Mouse (Mus musculus) intestine, embryonic 14.5 days (tissue): ENCODE measurements around the gene Esyt3. TPM values are rescaled to one million over a fixed set of nuclear protein-coding genes. Genes with fewer than 3 reads are reported as not detected.

ENCODE experiments used
- ATAC-seq: fragments of 200-750 bp; cut with Nextera tagmentation; replicated peaks from 2 replicates; pipeline ENCODE4 v1.8.0; 2017; ENCODE audit warnings: low read depth, moderate number of reproducible peaks, moderate TSS enrichment, moderate library complexity; ENCODE audit not compliant: low FRiP score, low TSS enrichment
- DNase-seq: peaks from one replicate; pipeline ENCODE4 v3.0.0-alpha.2; 2018; ENCODE audit warnings: low spot score
- H3K27ac ChIP-seq: fragments of 300-500 bp; sonication (generic); 2 replicates; pipeline ENCODE4 v1.5.1; 2014; ENCODE audit warnings: low read depth, mild to moderate bottlenecking, control low read depth
- H3K27me3 ChIP-seq: fragments of 300-500 bp; sonication (generic); replicated peaks from 2 replicates; pipeline ENCODE4 v1.6.1; 2014; ENCODE audit warnings: low read length, control low read depth; ENCODE audit not compliant: control insufficient read depth, insufficient read depth
- H3K36me3 ChIP-seq: fragments of 300-500 bp; sonication (generic); 2 replicates; pipeline ENCODE4 v1.6.1; 2014; ENCODE audit warnings: low read length, control low read depth; ENCODE audit not compliant: control insufficient read depth, insufficient read depth
- H3K4me1 ChIP-seq: fragments of 300-500 bp; sonication (generic); replicated peaks from 2 replicates; pipeline ENCODE4 v1.6.1; 2014; ENCODE audit warnings: low read length, control low read depth, mixed read lengths; ENCODE audit not compliant: control insufficient read depth, insufficient read depth
- H3K4me2 ChIP-seq: fragments of 300-500 bp; sonication (generic); 2 replicates; pipeline ENCODE4 v1.6.1; 2014; ENCODE audit warnings: low read length
- H3K4me3 ChIP-seq: fragments of 300-500 bp; sonication (generic); 2 replicates; pipeline ENCODE4 v1.5.1; 2014; ENCODE audit warnings: low read depth, low read length, control low read depth, mixed read lengths
- H3K9ac ChIP-seq: fragments of 300-500 bp; sonication (generic); 2 replicates; pipeline ENCODE4 v1.6.1; 2014; ENCODE audit warnings: mild to moderate bottlenecking, low read length
- H3K9me3 ChIP-seq: fragments of 300-500 bp; sonication (generic); 2 replicates; pipeline ENCODE4 v1.6.1; 2016; ENCODE audit warnings: low read length, control low read depth; ENCODE audit not compliant: control insufficient read depth
- WGBS: fragments of 180-500 bp; shearing (Covaris S2); extraction: QIAGEN DNeasy Blood & Tissue Kit; methylation state at CpG from one replicate; pipeline ENCODE4 v1.1.7; 2014; 5-methylcytosine and 5-hydroxymethylcytosine counted together
- polyA plus RNA-seq: library from polyadenylated mRNA; unstranded; fragments of >200 nt; fragmentation: Nextera tagmentation; extraction: Ambion mirVana; gene quantifications from 2 replicates; pipeline ENCODE4 v1.2.1, GENCODE M21; 2014

Gene Esyt3
- polyA plus RNA-seq, 1 experiment from 2014 or later: 0.24 TPM

DNA sequence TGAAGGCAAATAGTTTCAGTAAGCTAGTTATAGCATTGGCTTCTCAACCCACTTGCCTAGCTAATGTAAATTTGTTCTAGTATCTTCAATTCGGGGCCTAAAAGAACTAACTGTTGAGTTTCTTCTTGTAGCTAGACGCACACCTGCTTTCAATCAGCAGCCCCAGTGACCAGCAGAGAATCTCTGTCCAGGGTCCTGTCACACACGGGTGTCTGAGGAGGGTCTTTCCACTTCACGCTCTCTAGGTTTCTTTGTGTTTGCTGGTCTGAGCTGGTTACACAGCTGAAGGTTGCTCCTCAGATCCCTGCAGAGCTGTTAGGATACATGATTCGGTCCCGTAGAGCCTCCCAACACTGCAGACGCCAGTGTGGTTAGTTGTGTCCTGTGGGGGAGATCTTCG, 4.7 kb upstream of the Esyt3 start:
- no peak overlapping the region for H3K9ac ChIP-seq
- no peak for DNase-seq
- no peak overlapping the region for H3K27ac ChIP-seq
- WGBS: 55% methylated on average over 8 of the region's 8 CpGs
- H3K36me3 ChIP-seq: no peaks in the 10 kb centered on the region
- H3K27me3 ChIP-seq: peaks cover 14% of the 10 kb centered on the region
- no peak for ATAC-seq
- no peak overlapping the region for H3K4me2 ChIP-seq
- H3K9me3 ChIP-seq: no peaks in the 10 kb centered on the region
- H3K4me3 ChIP-seq: no peak overlapping the region
- H3K4me1 ChIP-seq: peaks cover 1% of the 10 kb centered on the region; the same call in 1 of the 2 replicates

DNA sequence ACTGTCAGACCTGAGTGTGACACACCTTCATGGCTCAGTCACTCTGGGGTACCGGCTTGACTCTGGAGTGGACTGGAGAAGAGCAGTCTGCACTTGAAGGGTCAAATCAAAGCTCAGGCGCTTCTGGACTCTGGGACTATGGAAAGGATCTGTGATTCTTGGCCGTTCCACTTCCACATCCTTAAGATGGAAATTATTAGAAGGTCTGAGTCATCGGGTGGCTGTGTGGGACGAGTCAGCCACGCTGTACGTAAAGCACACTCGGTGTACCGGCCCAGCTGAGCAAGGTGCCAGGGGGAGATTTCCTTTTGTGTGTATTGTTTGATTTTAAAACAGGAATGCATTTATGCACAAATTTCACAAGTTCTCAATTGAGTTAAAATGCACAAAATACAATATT, 3.6 kb upstream of the Esyt3 start:
- no peak overlapping the region for H3K4me2 ChIP-seq
- H3K9me3 ChIP-seq: no peaks in the 10 kb centered on the region
- H3K36me3 ChIP-seq: no peaks in the 10 kb centered on the region
- DNase-seq (no peak), ATAC-seq (no peak)
- peaks cover 25% of the 10 kb centered on the region for H3K27me3 ChIP-seq
- WGBS: 87% methylated on average over 9 of the region's 9 CpGs
- peaks cover 9% of the 10 kb centered on the region for H3K4me1 ChIP-seq
- H3K4me3 ChIP-seq: no peak overlapping the region
- H3K27ac ChIP-seq: no peak overlapping the region
- H3K9ac ChIP-seq: no peak overlapping the region

DNA sequence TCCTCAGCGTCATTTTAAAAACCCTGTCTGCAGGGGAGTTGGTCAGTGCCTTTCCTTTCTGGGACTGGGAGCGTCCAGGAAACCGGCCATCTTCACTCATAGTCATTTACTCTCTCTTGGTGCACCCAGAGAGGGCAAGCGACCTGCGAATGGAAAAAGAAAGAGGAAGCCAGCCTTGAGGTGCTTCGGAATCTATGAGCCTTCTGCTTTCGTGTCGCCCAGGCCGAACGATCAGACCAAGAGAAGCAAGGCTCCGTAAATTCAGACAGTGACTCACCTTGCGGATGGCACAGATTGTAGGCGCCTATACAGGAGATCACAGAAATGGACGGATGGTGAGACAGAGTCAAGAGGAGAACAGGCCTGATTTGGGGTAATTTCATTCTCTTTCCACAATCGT, 655 bp upstream of the Esyt3 start:
- no peak for ATAC-seq
- Histone ChIP-seq H3K4me3 (no peak overlapping the region), H3K9me3 (no peaks in the 10 kb centered on the region), H3K27me3 (peaks cover 37% of the 10 kb centered on the region), H3K36me3 (no peaks in the 10 kb centered on the region), H3K4me1 (peaks cover 9% of the 10 kb centered on the region), H3K9ac (no peak overlapping the region), H3K27ac (no peak overlapping the region), H3K4me2 (no peak overlapping the region)
- no peak for DNase-seq
- WGBS: 89% methylated on average over 15 of the region's 15 CpGs

DNA sequence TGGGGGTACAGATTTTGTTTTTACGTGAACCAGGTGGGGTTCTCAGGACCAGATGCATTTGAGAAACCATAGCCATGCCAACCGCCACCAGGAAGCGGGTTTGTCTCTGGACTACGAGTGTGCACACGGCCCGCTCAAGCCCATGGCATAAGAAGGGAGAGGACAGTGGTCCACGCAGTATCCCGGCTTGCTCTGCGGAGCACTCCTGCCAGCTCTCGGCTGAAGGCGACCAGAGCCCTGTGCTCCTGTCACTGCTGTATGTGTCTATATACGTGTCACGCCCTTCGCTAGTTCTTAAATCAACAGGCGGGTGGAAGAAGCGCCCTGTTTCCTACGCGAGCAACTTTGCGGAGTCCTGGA, 816 bp downstream of the Esyt3 start:
- Histone ChIP-seq H3K9ac (0 out of 2 replicates have a peak overlapping the region, but pooled peaks have one; percentile 27), H3K4me2 (peak overlapping the region; percentile 84), H3K9me3 (no peaks in the 10 kb centered on the region), H3K4me1 (peaks cover 9% of the 10 kb centered on the region), H3K27me3 (peaks cover 37% of the 10 kb centered on the region), H3K36me3 (no peaks in the 10 kb centered on the region), H3K27ac (no peak overlapping the region), H3K4me3 (peak overlapping the region; percentile 40)
- DNase-seq (peak; percentile 70), ATAC-seq (peak; percentile 18; the same call in 1 of the 2 replicates)
- WGBS: 5% methylated on average over 19 of the region's 19 CpGs

GRCm38 (mm10) chr9:99355971-99356370, 2.4 kb downstream of the Esyt3 start:
- Histone ChIP-seq H3K27ac (no peak overlapping the region), H3K4me2 (no peak overlapping the region), H3K4me3 (no peak overlapping the region), H3K9ac (no peak overlapping the region), H3K9me3 (no peaks in the 10 kb centered on the region), H3K27me3 (peaks cover 37% of the 10 kb centered on the region), H3K4me1 (peaks cover 9% of the 10 kb centered on the region), H3K36me3 (no peaks in the 10 kb centered on the region)
- WGBS: 39% methylated on average over 5 of the region's 5 CpGs
- no peak for DNase-seq
- no peak for ATAC-seq

- ATAC-seq (no peak), DNase-seq (no peak)
- H3K27ac ChIP-seq: no peak overlapping the region
- H3K4me3 ChIP-seq: no peak overlapping the region
- no peaks in the 10 kb centered on the region for H3K9me3 ChIP-seq
- no peaks in the 10 kb centered on the region for H3K36me3 ChIP-seq
- H3K27me3 ChIP-seq: peaks cover 37% of the 10 kb centered on the region
- no peak overlapping the region for H3K9ac ChIP-seq
- H3K4me2 ChIP-seq: no peak overlapping the region
- 67% methylated on average over 5 of the region's 5 CpGs for WGBS
- H3K4me1 ChIP-seq: peaks cover 9% of the 10 kb centered on the region
Measured at GRCm38 (mm10) chr9:99354796-99355195, 3.6 kb downstream of the Esyt3 start.

- no peak for ATAC-seq
- no peak overlapping the region for H3K9ac ChIP-seq
- no peak for DNase-seq
- H3K9me3 ChIP-seq: no peaks in the 10 kb centered on the region
- no peak overlapping the region for H3K4me2 ChIP-seq
- 64% methylated on average over 6 of the region's 6 CpGs for WGBS
- no peak overlapping the region for H3K4me3 ChIP-seq
- peaks cover 9% of the 10 kb centered on the region for H3K4me1 ChIP-seq
- H3K27ac ChIP-seq: no peak overlapping the region
- H3K27me3 ChIP-seq: peaks cover 26% of the 10 kb centered on the region
- H3K36me3 ChIP-seq: no peaks in the 10 kb centered on the region
Measured at GRCm38 (mm10) chr9:99353390-99353789, 5.0 kb downstream of the Esyt3 start.

- H3K36me3 ChIP-seq: no peaks in the 10 kb centered on the region
Measured at GRCm38 (mm10) chr9:99352964-99353363, 5.4 kb downstream of the Esyt3 start.

DNA sequence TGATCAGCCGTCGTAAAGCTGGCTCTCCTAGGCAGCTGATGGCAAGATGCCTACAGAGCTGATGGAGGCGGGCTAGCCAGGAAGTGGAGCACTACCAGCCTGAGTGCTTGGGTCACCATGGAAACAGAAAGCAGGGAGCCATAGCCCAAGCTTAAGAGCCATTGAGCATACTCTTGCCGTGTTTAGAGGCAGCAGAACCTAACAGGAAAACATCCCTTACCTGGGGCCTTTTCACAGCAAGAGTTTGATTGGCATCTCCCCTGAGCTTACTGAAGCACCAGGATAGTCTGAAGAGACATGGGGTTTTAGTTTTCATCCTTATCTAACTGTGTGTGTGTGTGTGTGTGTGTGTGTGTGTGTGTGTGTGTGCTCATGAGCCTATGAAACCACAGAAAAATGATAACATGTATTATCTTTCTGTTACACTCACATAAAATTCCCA, 13.0 kb downstream of the Esyt3 start:
- Histone ChIP-seq H3K9ac (no peak overlapping the region), H3K4me2 (no peak overlapping the region), H3K36me3 (no peaks in the 10 kb centered on the region), H3K4me1 (no peaks in the 10 kb centered on the region), H3K27ac (no peak overlapping the region), H3K4me3 (no peak overlapping the region), H3K9me3 (no peaks in the 10 kb centered on the region), H3K27me3 (no peaks in the 10 kb centered on the region)
- DNase-seq (no peak), ATAC-seq (no peak)
- 43% methylated on average over 4 of the region's 4 CpGs for WGBS

More at GRCm38 (mm10) chr9:99352964-99353363, 5.4 kb downstream of the Esyt3 start:
- ATAC-seq: no peak
- 72% methylated on average over 4 of the region's 4 CpGs for WGBS
- H3K27me3 ChIP-seq: peaks cover 22% of the 10 kb centered on the region
- no peak overlapping the region for H3K4me2 ChIP-seq
- H3K9me3 ChIP-seq: no peaks in the 10 kb centered on the region
- H3K9ac ChIP-seq: no peak overlapping the region
- no peak for DNase-seq
- H3K4me3 ChIP-seq: no peak overlapping the region
- no peak overlapping the region for H3K27ac ChIP-seq
- H3K4me1 ChIP-seq: peaks cover 7% of the 10 kb centered on the region
